Mouse (Mus musculus): ENCODE data around the gene Grin2a. TPM values are rescaled to one million over a fixed set of nuclear protein-coding genes. Genes with fewer than 3 reads are reported as not detected.

Grin2a gene
- polyA plus RNA-seq, 2 experiments: 0.64 to 2.0 TPM

DNA sequence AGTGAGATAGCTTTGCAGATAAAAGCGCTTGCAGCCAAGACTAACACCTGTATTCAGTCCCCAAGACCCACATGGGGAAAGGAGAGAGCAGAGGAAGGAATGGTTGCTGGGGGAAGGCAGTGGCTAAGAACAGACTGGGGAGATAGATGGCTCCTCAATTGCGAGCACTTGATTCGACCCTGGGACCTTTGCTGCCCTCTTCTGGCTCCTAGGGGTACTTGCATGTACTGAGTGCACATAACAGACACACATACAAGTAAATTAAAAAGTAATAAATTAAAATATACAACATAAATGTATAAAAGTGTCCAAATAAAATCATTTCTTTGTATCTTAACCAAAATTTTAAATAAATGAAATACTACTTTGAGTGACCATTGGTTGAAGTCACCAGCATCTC is 129.7 kb downstream of the Grin2a start:
- no peak for DNase-seq (ENCODE audit: low spot score)
- Histone ChIP-seq H3K4me3 (replicated peaks; ENCODE audit: low read length) (no peak overlapping the region), H3K27ac (replicated peaks; ENCODE audit: low read depth, low read length) (no peak overlapping the region), H3K36me3 (ENCODE audit: control insufficient read depth, insufficient read depth, low read length) (no peaks in the 10 kb centered on the region), H3K4me2 (replicated peaks; ENCODE audit: low read depth, low read length, severe bottlenecking) (no peak overlapping the region), H3K27me3 (ENCODE audit: control insufficient read depth, insufficient read depth, low read length) (no peaks in the 10 kb centered on the region), H3K9ac (ENCODE audit: low read depth, low read length, severe bottlenecking) (no peak overlapping the region), H3K4me1 (ENCODE audit: control insufficient read depth, insufficient read depth, low read length) (no peaks in the 10 kb centered on the region), H3K9me3 (ENCODE audit: control insufficient read depth, low read length) (no peaks in the 10 kb centered on the region)
- no peak for TF ChIP-seq POLR2A (IDR thresholded peaks at IDR 0.05; ENCODE audit: borderline replicate concordance, extremely low read depth, insufficient read depth, insufficient read length)
- 84% methylated on average over 3 of the region's 3 CpGs for WGBS
- no peak for ATAC-seq (ENCODE audit: low FRiP score, low read depth)

DNA sequence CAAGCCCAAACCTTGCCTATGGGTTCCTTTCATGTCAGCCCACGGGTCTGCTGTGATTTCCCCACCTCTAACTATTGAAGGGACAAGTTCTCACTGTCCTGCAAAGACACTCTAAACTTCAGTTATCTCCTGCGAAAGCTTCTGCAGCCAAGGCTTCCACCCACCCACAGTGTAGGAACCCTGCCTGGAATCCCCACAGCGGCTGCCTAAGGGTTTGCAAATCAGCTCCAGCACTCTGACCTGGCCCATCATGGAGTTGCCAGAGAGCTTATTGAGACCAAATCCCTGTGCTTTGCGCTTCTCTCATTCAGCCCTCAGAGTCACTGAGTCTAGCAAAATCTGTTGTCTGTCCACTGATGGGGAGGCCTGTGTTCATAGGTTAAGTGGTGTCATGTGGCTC is 130.3 kb downstream of the Grin2a start:
- Histone ChIP-seq H3K4me1 (ENCODE audit: control insufficient read depth, insufficient read depth, low read length) (no peaks in the 10 kb centered on the region), H3K4me2 (replicated peaks; ENCODE audit: low read depth, low read length, severe bottlenecking) (no peak overlapping the region), H3K4me3 (replicated peaks; ENCODE audit: low read length) (no peak overlapping the region), H3K27me3 (ENCODE audit: control insufficient read depth, insufficient read depth, low read length) (no peaks in the 10 kb centered on the region), H3K27ac (replicated peaks; ENCODE audit: low read depth, low read length) (no peak overlapping the region), H3K9me3 (ENCODE audit: control insufficient read depth, low read length) (no peaks in the 10 kb centered on the region), H3K36me3 (ENCODE audit: control insufficient read depth, insufficient read depth, low read length) (no peaks in the 10 kb centered on the region), H3K9ac (ENCODE audit: low read depth, low read length, severe bottlenecking) (no peak overlapping the region)
- DNase-seq (ENCODE audit: low spot score): no peak
- no peak for ATAC-seq (ENCODE audit: low FRiP score, low read depth)
- no peak for TF ChIP-seq POLR2A (IDR thresholded peaks at IDR 0.05; ENCODE audit: borderline replicate concordance, extremely low read depth, insufficient read depth, insufficient read length)
- WGBS: 77% methylated on average over 4 of the region's 4 CpGs

DNA sequence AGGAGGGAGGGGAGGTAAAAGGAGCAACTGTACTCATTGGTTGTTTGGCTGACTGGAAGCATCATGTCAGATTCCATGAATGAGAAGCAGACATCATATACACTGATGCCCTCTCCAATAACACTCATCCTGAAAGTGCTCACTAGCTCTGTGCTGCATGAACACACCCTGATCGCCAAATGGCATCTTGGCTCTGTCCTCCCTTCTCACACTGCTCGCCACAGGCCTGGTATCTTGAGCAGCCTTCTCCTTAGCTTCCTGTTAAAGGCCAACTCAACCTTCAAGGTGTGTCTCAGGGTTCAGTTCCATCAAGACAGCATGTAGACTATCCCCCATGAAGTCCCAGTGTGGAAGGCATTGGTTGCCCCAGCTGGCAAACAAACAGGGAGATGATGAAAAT is 137.6 kb downstream of the Grin2a start:
- 64% methylated on average over 2 of the region's 2 CpGs for WGBS
- no peak overlapping the region for H3K27ac ChIP-seq (replicated peaks; ENCODE audit: low read depth, low read length)
- H3K4me1 ChIP-seq (ENCODE audit: control insufficient read depth, insufficient read depth, low read length): no peaks in the 10 kb centered on the region
- H3K36me3 ChIP-seq (ENCODE audit: control insufficient read depth, insufficient read depth, low read length): no peaks in the 10 kb centered on the region
- H3K9ac ChIP-seq (ENCODE audit: low read depth, low read length, severe bottlenecking): no peak overlapping the region
- no peak overlapping the region for H3K4me3 ChIP-seq (replicated peaks; ENCODE audit: low read length)
- H3K9me3 ChIP-seq (ENCODE audit: control insufficient read depth, low read length): no peaks in the 10 kb centered on the region
- ATAC-seq (ENCODE audit: low FRiP score, low read depth): no peak
- DNase-seq (ENCODE audit: low spot score): no peak
- TF ChIP-seq POLR2A (IDR thresholded peaks at IDR 0.05; ENCODE audit: borderline replicate concordance, extremely low read depth, insufficient read depth, insufficient read length): no peak
- H3K27me3 ChIP-seq (ENCODE audit: control insufficient read depth, insufficient read depth, low read length): no peaks in the 10 kb centered on the region
- no peak overlapping the region for H3K4me2 ChIP-seq (replicated peaks; ENCODE audit: low read depth, low read length, severe bottlenecking)

DNA sequence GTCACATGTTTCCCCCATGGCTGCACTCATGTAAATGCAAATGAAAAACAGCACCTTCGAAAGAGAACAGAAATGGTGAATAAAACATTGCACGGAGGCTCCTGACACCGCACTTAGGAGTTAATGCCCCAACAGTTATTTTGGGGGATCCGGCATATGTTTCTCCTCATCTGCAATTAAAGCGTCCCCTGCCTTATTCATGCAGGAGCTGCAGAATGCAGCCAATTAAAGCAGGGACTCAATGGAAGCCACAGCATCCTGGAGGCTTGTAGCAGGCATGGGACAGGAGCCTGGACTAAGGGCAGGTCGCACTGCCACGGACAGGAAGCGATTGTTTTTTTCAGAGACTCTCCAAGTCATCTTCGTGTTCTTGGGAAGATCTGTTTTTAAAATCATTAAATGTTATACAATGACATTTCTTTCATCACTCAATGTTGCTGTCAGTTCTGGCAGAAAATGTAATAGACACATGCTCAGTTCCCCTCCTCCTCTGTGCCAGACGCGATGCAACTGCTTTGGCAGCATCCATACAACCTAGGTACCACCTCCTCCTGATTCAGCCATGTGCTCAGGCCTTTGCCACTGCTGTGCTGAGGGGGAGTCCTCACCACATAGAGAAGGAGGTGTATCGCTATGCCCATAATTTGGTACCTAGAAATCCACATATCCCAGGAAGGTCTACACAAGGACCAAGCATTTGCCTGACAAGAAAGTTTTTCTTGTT is 143.9 kb downstream of the Grin2a start:
- Histone ChIP-seq H3K4me1 (ENCODE audit: control insufficient read depth, insufficient read depth, low read length) (no peaks in the 10 kb centered on the region), H3K36me3 (ENCODE audit: control insufficient read depth, insufficient read depth, low read length) (no peaks in the 10 kb centered on the region), H3K27ac (replicated peaks; ENCODE audit: low read depth, low read length) (no peak overlapping the region), H3K9me3 (ENCODE audit: control insufficient read depth, low read length) (no peaks in the 10 kb centered on the region), H3K4me2 (replicated peaks; ENCODE audit: low read depth, low read length, severe bottlenecking) (no peak overlapping the region), H3K4me3 (replicated peaks; ENCODE audit: low read length) (no peak overlapping the region), H3K27me3 (ENCODE audit: control insufficient read depth, insufficient read depth, low read length) (no peaks in the 10 kb centered on the region), H3K9ac (ENCODE audit: low read depth, low read length, severe bottlenecking) (no peak overlapping the region)
- DNase-seq (ENCODE audit: low spot score) (no peak), ATAC-seq (ENCODE audit: low FRiP score, low read depth) (no peak)
- no peak for TF ChIP-seq POLR2A (IDR thresholded peaks at IDR 0.05; ENCODE audit: borderline replicate concordance, extremely low read depth, insufficient read depth, insufficient read length)
- WGBS: 84% methylated on average over 12 of the region's 12 CpGs

DNA sequence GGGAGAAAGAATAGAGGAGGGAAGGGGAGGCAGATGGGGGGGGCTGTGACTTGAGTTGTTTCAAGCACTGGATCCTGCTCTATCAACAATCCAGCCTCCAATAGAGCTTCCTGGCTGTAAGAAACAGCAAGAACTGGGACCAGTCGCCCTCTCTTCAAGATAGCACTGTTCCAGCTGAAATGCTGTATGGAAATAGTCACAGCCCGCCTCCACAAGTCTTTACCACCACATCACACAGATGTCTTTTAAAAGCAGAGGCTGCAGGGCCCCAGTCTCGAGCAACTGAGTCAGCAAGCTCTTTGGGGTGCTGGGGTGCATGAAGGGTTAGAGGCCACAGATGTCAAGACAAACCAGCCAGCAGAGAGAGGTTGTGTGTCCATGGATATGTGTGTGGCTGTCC is 153.9 kb downstream of the Grin2a start:
- no peak for TF ChIP-seq POLR2A (IDR thresholded peaks at IDR 0.05; ENCODE audit: borderline replicate concordance, extremely low read depth, insufficient read depth, insufficient read length)
- ATAC-seq (ENCODE audit: low FRiP score, low read depth) (no peak), DNase-seq (ENCODE audit: low spot score) (no peak)
- no peak overlapping the region for H3K4me2 ChIP-seq (replicated peaks; ENCODE audit: low read depth, low read length, severe bottlenecking)
- no peaks in the 10 kb centered on the region for H3K36me3 ChIP-seq (ENCODE audit: control insufficient read depth, insufficient read depth, low read length)
- H3K9me3 ChIP-seq (ENCODE audit: control insufficient read depth, low read length): no peaks in the 10 kb centered on the region
- H3K27me3 ChIP-seq (ENCODE audit: control insufficient read depth, insufficient read depth, low read length): no peaks in the 10 kb centered on the region
- H3K4me1 ChIP-seq (ENCODE audit: control insufficient read depth, insufficient read depth, low read length): no peaks in the 10 kb centered on the region
- H3K27ac ChIP-seq (replicated peaks; ENCODE audit: low read depth, low read length): no peak overlapping the region
- H3K9ac ChIP-seq (ENCODE audit: low read depth, low read length, severe bottlenecking): no peak overlapping the region
- no peak overlapping the region for H3K4me3 ChIP-seq (replicated peaks; ENCODE audit: low read length)
- 48% methylated on average over 3 of the region's 3 CpGs for WGBS

Data from limb, embryonic 14.5 days (tissue).